Mouse (Mus musculus) cerebellum, adult 11-12 months (tissue): ENCODE data around the gene Gm14137.

Experiments
- DNase-seq: peaks from one replicate; pipeline ENCODE4 v3.0.0; 2022

The Gm14137 gene

GRCm38 (mm10) chr2:119172862-119173576 is 1.3 kb upstream of the Gm14137 start:
- DNase-seq = no peak

- no peak for DNase-seq
These were observed 557 bp downstream of the Gm14137 start for GRCm38 (mm10) chr2:119174866-119175265.

- DNase-seq = no peak
These were observed 1.3 kb downstream of the Gm14137 start for GRCm38 (mm10) chr2:119175614-119176013.

GRCm38 (mm10) chr2:119176761-119177160 is 2.5 kb downstream of the Gm14137 start:
- DNase-seq = no peak

- DNase-seq = no peak
These were observed 3.2 kb downstream of the Gm14137 start for GRCm38 (mm10) chr2:119177384-119177939.

- DNase-seq = no peak
These were observed 8.6 kb downstream of the Gm14137 start for GRCm38 (mm10) chr2:119182914-119183313.

- peak; percentile 84 for DNase-seq
These were observed 14.9 kb downstream of the Gm14137 start for GRCm38 (mm10) chr2:119189029-119189710.

- DNase-seq = no peak
These were observed 16.7 kb downstream of the Gm14137 start for GRCm38 (mm10) chr2:119190969-119191368.

- DNase-seq = no peak
These were observed 19.8 kb downstream of the Gm14137 start for GRCm38 (mm10) chr2:119194140-119194539.

GRCm38 (mm10) chr2:119196316-119197108 is 22.2 kb downstream of the Gm14137 start:
- no peak for DNase-seq

- no peak for DNase-seq
These were observed 23.2 kb downstream of the Gm14137 start for GRCm38 (mm10) chr2:119197493-119197892.

GRCm38 (mm10) chr2:119198049-119198448 is 23.7 kb downstream of the Gm14137 start:
- DNase-seq = no peak

GRCm38 (mm10) chr2:119198934-119199333 is 24.6 kb downstream of the Gm14137 start:
- no peak for DNase-seq

GRCm38 (mm10) chr2:119202914-119203453 is 28.7 kb downstream of the Gm14137 start:
- no peak for DNase-seq

GRCm38 (mm10) chr2:119203871-119204460 is 29.7 kb downstream of the Gm14137 start:
- no peak for DNase-seq

GRCm38 (mm10) chr2:119207961-119208343 is 33.6 kb downstream of the Gm14137 start:
- DNase-seq = peak; percentile 44

- DNase-seq = peak; percentile 95
These were observed 34.3 kb downstream of the Gm14137 start, which contains the start of the genes Zfyve19 and Dnajc17 for GRCm38 (mm10) chr2:119208344-119209175. Gene Zfyve19, plus strand, starts transcription at chr2:119208617. Gene Dnajc17, minus strand, starts transcription at chr2:119208795.

GRCm38 (mm10) chr2:119209176-119209507 is 34.8 kb downstream of the Gm14137 start:
- no peak for DNase-seq
